Mouse (Mus musculus): ENCODE measurements around the gene Nav2. TPM values are rescaled to one million over a fixed set of nuclear protein-coding genes. Genes with fewer than 3 reads are reported as not detected.
A peak's percentile ranks its signal among the peaks of the same experiment; 100 is the strongest.

The Nav2 gene
- polyA plus RNA-seq, 1 experiment from 2014 or later, result 34.9 TPM

DNA sequence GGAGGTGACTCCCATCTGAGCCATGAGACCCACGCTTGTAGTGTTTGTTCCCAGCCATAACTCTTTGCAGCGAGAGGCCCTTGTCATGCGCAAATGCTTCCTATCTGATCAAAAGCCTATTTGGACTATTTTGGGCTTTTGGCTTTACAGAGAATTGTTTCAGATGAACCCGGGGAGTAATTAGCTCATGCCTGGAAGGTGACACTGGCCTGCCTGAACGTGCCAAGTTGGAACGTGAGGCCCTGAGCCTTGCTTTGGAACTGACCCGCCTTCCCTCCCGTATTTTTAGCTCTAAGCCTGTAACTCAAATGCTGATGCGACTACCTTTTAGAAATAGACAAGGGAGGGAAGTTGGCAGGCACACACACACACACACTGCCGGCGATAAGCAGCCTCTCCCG, 649.7 kb downstream of the Nav2 start:
- H3K4me1 ChIP-seq (ENCODE audit: control insufficient read depth in 2 of 2, insufficient read depth in 2 of 2, low read length in 2 of 2), result peaks cover 49 to 60% of the 10 kb centered on the region in 2 experiments
- peak; percentile 38; the same call in 1 of the 2 replicates for ATAC-seq (ENCODE audit: insufficient number of reproducible peaks, insufficient read depth, low FRiP score, low read depth)
- H3K9ac ChIP-seq (ENCODE audit: low read length), result peak overlapping the region; percentile 45; the same call in 1 of the 2 replicates
- 26% methylated on average over 12 of the region's 12 CpGs for WGBS
- no peaks in the 10 kb centered on the region for H3K27me3 ChIP-seq (ENCODE audit: control insufficient read depth, insufficient read depth, low read length)
- peak overlapping the region; percentile 45 for H3K4me2 ChIP-seq (ENCODE audit: low read length)
- peak overlapping the region; percentile 89 to 94 for H3K27ac ChIP-seq (replicated peaks in 1 of 2; ENCODE audit: control insufficient read depth in 1 of 2, insufficient read depth in 1 of 2, low read depth in 2 of 2, low read length in 2 of 2)
- H3K36me3 ChIP-seq (ENCODE audit: control insufficient read depth, insufficient read depth, low read length), result peaks cover 65% of the 10 kb centered on the region
- no peaks in the 10 kb centered on the region for H3K9me3 ChIP-seq (ENCODE audit: control insufficient read depth, low read length)
- no peak overlapping the region for H3K4me3 ChIP-seq (ENCODE audit: control insufficient read depth in 1 of 2, insufficient read depth in 1 of 2, low read depth in 1 of 2, low read length in 2 of 2)

DNA sequence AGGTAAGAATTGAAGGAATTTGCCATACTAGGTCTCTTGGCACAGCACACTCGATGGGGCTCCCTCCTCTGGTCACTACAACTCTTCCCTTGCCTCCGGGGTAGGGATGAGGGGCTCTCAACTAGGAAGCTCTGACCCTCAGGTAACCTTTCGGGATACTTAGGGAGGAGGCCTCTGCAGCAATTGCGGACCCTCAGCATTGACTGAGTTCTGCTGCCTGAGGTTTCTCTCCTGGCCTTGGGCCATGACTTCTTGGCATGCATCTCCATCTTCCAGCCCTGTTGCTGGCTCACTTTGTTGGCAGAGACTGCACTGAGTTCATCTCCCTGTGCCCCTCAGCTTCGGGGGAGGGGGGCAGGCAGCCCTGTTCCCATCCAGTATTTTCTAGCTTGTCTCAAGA, 650.4 kb downstream of the Nav2 start:
- Histone ChIP-seq H3K4me1 (ENCODE audit: control insufficient read depth in 2 of 2, insufficient read depth in 2 of 2, low read length in 2 of 2) (peaks cover 42 to 60% of the 10 kb centered on the region in 2 experiments), H3K36me3 (ENCODE audit: control insufficient read depth, insufficient read depth, low read length) (peaks cover 72% of the 10 kb centered on the region), H3K4me2 (ENCODE audit: low read length) (peak overlapping the region; percentile 45), H3K4me3 (ENCODE audit: control insufficient read depth in 1 of 2, insufficient read depth in 1 of 2, low read depth in 1 of 2, low read length in 2 of 2) (no peak overlapping the region), H3K9ac (ENCODE audit: low read length) (peak overlapping the region; percentile 45), H3K27ac (replicated peaks in 1 of 2; ENCODE audit: control insufficient read depth in 1 of 2, insufficient read depth in 1 of 2, low read depth in 2 of 2, low read length in 2 of 2) (peak overlapping the region; percentile 89 to 94), H3K9me3 (ENCODE audit: control insufficient read depth, low read length) (no peaks in the 10 kb centered on the region), H3K27me3 (ENCODE audit: control insufficient read depth, insufficient read depth, low read length) (no peaks in the 10 kb centered on the region)
- ATAC-seq (ENCODE audit: insufficient number of reproducible peaks, insufficient read depth, low FRiP score, low read depth), result no peak
- 43% methylated on average over 5 of the region's 5 CpGs for WGBS

- Histone ChIP-seq H3K27me3 (ENCODE audit: control insufficient read depth, insufficient read depth, low read length) (no peaks in the 10 kb centered on the region), H3K36me3 (ENCODE audit: control insufficient read depth, insufficient read depth, low read length) (peaks cover 75% of the 10 kb centered on the region), H3K27ac (replicated peaks in 1 of 2; ENCODE audit: control insufficient read depth in 1 of 2, insufficient read depth in 1 of 2, low read depth in 2 of 2, low read length in 2 of 2) (peak overlapping the region; percentile 21 to 94; a peak in 2 of 4 replicates), H3K4me2 (ENCODE audit: low read length) (0 out of 2 replicates have a peak overlapping the region, but pooled peaks have one; percentile 7), H3K9ac (ENCODE audit: low read length) (peak overlapping the region; percentile 45; the same call in 1 of the 2 replicates), H3K4me1 (ENCODE audit: control insufficient read depth in 2 of 2, insufficient read depth in 2 of 2, low read length in 2 of 2) (peaks cover 37 to 60% of the 10 kb centered on the region in 2 experiments), H3K4me3 (ENCODE audit: control insufficient read depth in 1 of 2, insufficient read depth in 1 of 2, low read depth in 1 of 2, low read length in 2 of 2) (no peak overlapping the region), H3K9me3 (ENCODE audit: control insufficient read depth, low read length) (no peaks in the 10 kb centered on the region)
- 52% methylated on average over 4 of the region's 4 CpGs for WGBS
- ATAC-seq (ENCODE audit: insufficient number of reproducible peaks, insufficient read depth, low FRiP score, low read depth), result no peak
Measured at GRCm38 (mm10) chr7:49560012-49560411, 651.5 kb downstream of the Nav2 start.

- Histone ChIP-seq H3K9me3 (ENCODE audit: control insufficient read depth, low read length) (no peaks in the 10 kb centered on the region), H3K4me3 (ENCODE audit: control insufficient read depth in 1 of 2, insufficient read depth in 1 of 2, low read depth in 1 of 2, low read length in 2 of 2) (no peak overlapping the region), H3K27me3 (ENCODE audit: control insufficient read depth, insufficient read depth, low read length) (no peaks in the 10 kb centered on the region), H3K9ac (ENCODE audit: low read length) (no peak overlapping the region), H3K36me3 (ENCODE audit: control insufficient read depth, insufficient read depth, low read length) (peaks cover 79% of the 10 kb centered on the region), H3K27ac (replicated peaks in 1 of 2; ENCODE audit: control insufficient read depth in 1 of 2, insufficient read depth in 1 of 2, low read depth in 2 of 2, low read length in 2 of 2) (0 out of 4 replicates have a peak overlapping the region, but pooled peaks of 1 of the 2 experiments have one; percentile 7), H3K4me2 (ENCODE audit: low read length) (no peak overlapping the region), H3K4me1 (ENCODE audit: control insufficient read depth in 2 of 2, insufficient read depth in 2 of 2, low read length in 2 of 2) (peaks cover 46 to 82% of the 10 kb centered on the region in 2 experiments)
- 86% methylated on average over 4 of the region's 4 CpGs for WGBS
- no peak for ATAC-seq (ENCODE audit: insufficient number of reproducible peaks, insufficient read depth, low FRiP score, low read depth)
Measured at GRCm38 (mm10) chr7:49562404-49562803, 653.9 kb downstream of the Nav2 start.

- Histone ChIP-seq H3K4me2 (ENCODE audit: low read length) (no peak overlapping the region), H3K4me1 (ENCODE audit: control insufficient read depth in 2 of 2, insufficient read depth in 2 of 2, low read length in 2 of 2) (peaks cover 46 to 78% of the 10 kb centered on the region in 2 experiments), H3K4me3 (ENCODE audit: control insufficient read depth in 1 of 2, insufficient read depth in 1 of 2, low read depth in 1 of 2, low read length in 2 of 2) (no peak overlapping the region), H3K9me3 (ENCODE audit: control insufficient read depth, low read length) (no peaks in the 10 kb centered on the region), H3K9ac (ENCODE audit: low read length) (no peak overlapping the region; the same call in 1 of the 2 replicates), H3K27ac (replicated peaks in 1 of 2; ENCODE audit: control insufficient read depth in 1 of 2, insufficient read depth in 1 of 2, low read depth in 2 of 2, low read length in 2 of 2) (peak overlapping the region; percentile 7 to 27; a peak in 1 of 4 replicates), H3K27me3 (ENCODE audit: control insufficient read depth, insufficient read depth, low read length) (no peaks in the 10 kb centered on the region), H3K36me3 (ENCODE audit: control insufficient read depth, insufficient read depth, low read length) (peaks cover 79% of the 10 kb centered on the region)
- ATAC-seq (ENCODE audit: insufficient number of reproducible peaks, insufficient read depth, low FRiP score, low read depth), result no peak
- 61% methylated on average over 8 of the region's 8 CpGs for WGBS
Measured at GRCm38 (mm10) chr7:49562851-49563250, 654.3 kb downstream of the Nav2 start.

GRCm38 (mm10) chr7:49565084-49565483, 656.6 kb downstream of the Nav2 start:
- Histone ChIP-seq H3K27me3 (ENCODE audit: control insufficient read depth, insufficient read depth, low read length) (no peaks in the 10 kb centered on the region), H3K4me3 (ENCODE audit: control insufficient read depth in 1 of 2, insufficient read depth in 1 of 2, low read depth in 1 of 2, low read length in 2 of 2) (no peak overlapping the region), H3K9ac (ENCODE audit: low read length) (0 out of 2 replicates have a peak overlapping the region, but pooled peaks have one; percentile 2), H3K9me3 (ENCODE audit: control insufficient read depth, low read length) (no peaks in the 10 kb centered on the region), H3K36me3 (ENCODE audit: control insufficient read depth, insufficient read depth, low read length) (peaks cover 93% of the 10 kb centered on the region), H3K4me1 (ENCODE audit: control insufficient read depth in 2 of 2, insufficient read depth in 2 of 2, low read length in 2 of 2) (peaks cover 26 to 55% of the 10 kb centered on the region in 2 experiments), H3K4me2 (ENCODE audit: low read length) (no peak overlapping the region), H3K27ac (replicated peaks in 1 of 2; ENCODE audit: control insufficient read depth in 1 of 2, insufficient read depth in 1 of 2, low read depth in 2 of 2, low read length in 2 of 2) (peak overlapping the region in 1 of 2 experiments; percentile 68; a peak in 2 of 4 replicates)
- WGBS, result 77% methylated on average over 11 of the region's 11 CpGs
- ATAC-seq (ENCODE audit: insufficient number of reproducible peaks, insufficient read depth, low FRiP score, low read depth), result no peak

- peaks cover 22 to 48% of the 10 kb centered on the region in 2 experiments for H3K4me1 ChIP-seq (ENCODE audit: control insufficient read depth in 2 of 2, insufficient read depth in 2 of 2, low read length in 2 of 2)
- 52% methylated on average over 11 of the region's 11 CpGs for WGBS
- peak overlapping the region; percentile 2; the same call in 1 of the 2 replicates for H3K9ac ChIP-seq (ENCODE audit: low read length)
- H3K27ac ChIP-seq (replicated peaks in 1 of 2; ENCODE audit: control insufficient read depth in 1 of 2, insufficient read depth in 1 of 2, low read depth in 2 of 2, low read length in 2 of 2), result peak overlapping the region; percentile 48 to 68
- H3K36me3 ChIP-seq (ENCODE audit: control insufficient read depth, insufficient read depth, low read length), result peaks cover 93% of the 10 kb centered on the region
- no peak overlapping the region for H3K4me2 ChIP-seq (ENCODE audit: low read length)
- H3K9me3 ChIP-seq (ENCODE audit: control insufficient read depth, low read length), result no peaks in the 10 kb centered on the region
- H3K27me3 ChIP-seq (ENCODE audit: control insufficient read depth, insufficient read depth, low read length), result no peaks in the 10 kb centered on the region
- no peak overlapping the region for H3K4me3 ChIP-seq (ENCODE audit: control insufficient read depth in 1 of 2, insufficient read depth in 1 of 2, low read depth in 1 of 2, low read length in 2 of 2)
- no peak for ATAC-seq (ENCODE audit: insufficient number of reproducible peaks, insufficient read depth, low FRiP score, low read depth)
Measured at GRCm38 (mm10) chr7:49565798-49566197, 657.3 kb downstream of the Nav2 start.
